ENCODE assay signal across 9 mouse cellular contexts in genomic region chr16:46498421-46498789, GRCm38 (mm10). TPM values are rescaled to one million over a fixed set of nuclear protein-coding genes. Genes with fewer than 3 reads are reported as not detected.
A peak's percentile ranks its signal among the peaks of the same experiment; 100 is the strongest.
DNase-seq lines count a peak whose midpoint lies in the region; ATAC-seq and TF ChIP-seq lines count a peak whose summit lies in the region.
"Had no signal": no experiment of that assay in that cellular context is flagged by ENCODE, and none has a peak within 500 bp of the region (broad histone marks: within the 10 kb centered on the region; RNA-seq: fewer than 3 reads in every experiment).

Gene Nectin3 (minus strand): TSS chr16:46498525.

- H3K4me2 ChIP-seq in forebrain, embryonic 12.5 days, result peak within 1 kb of the TSS; percentile 90
- peak within 1 kb of the TSS; percentile 81 for H3K4me2 ChIP-seq in intestine, postnatal 0 days (replicated peaks; ENCODE audit: low read depth)
- H3K4me2 ChIP-seq in midbrain, embryonic 13.5 days (replicated peaks), result peak within 1 kb of the TSS; percentile 89

- no peaks in the 10 kb centered on the region for H3K27me3 ChIP-seq in forebrain, embryonic 12.5 days
- H3K27me3 ChIP-seq in intestine, postnatal 0 days (replicated peaks; ENCODE audit: control insufficient read depth, insufficient read depth, low read length), result no peaks in the 10 kb centered on the region
- H3K27me3 ChIP-seq in midbrain, embryonic 13.5 days, result no peaks in the 10 kb centered on the region

- peak; percentile 25 for DNase-seq in kidney, adult 11 months
- DNase-seq in kidney, postnatal 36 days, result no peak
- no peak for DNase-seq in ES-E14 (ENCODE audit: low read depth, low spot score)
- no peak for DNase-seq in thymus, adult 18-20 months
- no peak for DNase-seq in c-Kit-positive CD71-positive TER-119-positive erythroid progenitor cells, embryonic 14.5 days (ENCODE audit: low spot score)

- TF ChIP-seq CTCF in intestine, postnatal 0 days (IDR thresholded peaks at IDR 0.05; ENCODE audit: low read depth), result no peak

- WGBS in forebrain, embryonic 12.5 days, result 3% methylated on average over 4 of the region's 4 CpGs
- 4% methylated on average over 4 of the region's 4 CpGs for WGBS in intestine, postnatal 0 days
- 4% methylated on average over 4 of the region's 4 CpGs for WGBS in midbrain, embryonic 13.5 days

- H3K36me3 ChIP-seq in ES-E14 (ENCODE audit: control insufficient read depth, insufficient read depth, low read length, poor library complexity, severe bottlenecking), result no peaks in the 10 kb centered on the region
- H3K36me3 ChIP-seq in forebrain, embryonic 12.5 days (replicated peaks), result no peaks in the 10 kb centered on the region
- H3K36me3 ChIP-seq in intestine, postnatal 0 days (ENCODE audit: control insufficient read depth, insufficient read depth), result no peaks in the 10 kb centered on the region
- H3K36me3 ChIP-seq in midbrain, embryonic 13.5 days, result no peaks in the 10 kb centered on the region

- peak within 1 kb of the TSS; percentile 68 for H3K27ac ChIP-seq in ES-E14 (ENCODE audit: insufficient read depth, low read depth, low read length, poor library complexity, severe bottlenecking)
- H3K27ac ChIP-seq in forebrain, embryonic 12.5 days, result peak within 1 kb of the TSS; percentile 94
- peak within 1 kb of the TSS; percentile 98; the same call in 1 of the 2 replicates for H3K27ac ChIP-seq in intestine, postnatal 0 days (ENCODE audit: low read depth, low read length)
- peak within 1 kb of the TSS; percentile 94 for H3K27ac ChIP-seq in midbrain, embryonic 13.5 days

- H3K9me3 ChIP-seq in ES-E14 (ENCODE audit: control insufficient read depth, insufficient read depth, low read depth, low read length), result no peaks in the 10 kb centered on the region
- H3K9me3 ChIP-seq in forebrain, embryonic 12.5 days, result no peaks in the 10 kb centered on the region
- no peaks in the 10 kb centered on the region for H3K9me3 ChIP-seq in intestine, postnatal 0 days (ENCODE audit: control insufficient read depth)
- no peaks in the 10 kb centered on the region for H3K9me3 ChIP-seq in midbrain, embryonic 13.5 days

- in situ Hi-C loops in ES-E14 (cut with MboI; ENCODE audit: low sequenced_read_pairs in 2 of 2, unreplicated experiment in 2 of 2), result no loop called here

- peak within 1 kb of the TSS; percentile 82 to 100 for H3K4me3 ChIP-seq in ES-E14 (ENCODE audit: insufficient read depth in 1 of 2, low read depth in 1 of 2, low read length in 2 of 2, poor library complexity in 1 of 2, severe bottlenecking in 1 of 2)
- H3K4me3 ChIP-seq in forebrain, embryonic 12.5 days (replicated peaks), result peak within 1 kb of the TSS; percentile 91
- peak within 1 kb of the TSS; percentile 91 for H3K4me3 ChIP-seq in intestine, postnatal 0 days (ENCODE audit: low read depth, low read length)
- peak within 1 kb of the TSS; percentile 93 for H3K4me3 ChIP-seq in midbrain, embryonic 13.5 days (replicated peaks)

- no peak for ATAC-seq in forebrain, embryonic 12.5 days (ENCODE audit: low FRiP score)
- no peak for ATAC-seq in intestine, postnatal 0 days
- no peak for ATAC-seq in midbrain, embryonic 13.5 days

- H3K9ac ChIP-seq in ES-E14 (ENCODE audit: insufficient read depth, low read depth, low read length, poor library complexity, severe bottlenecking), result peak within 1 kb of the TSS; percentile 70
- peak within 1 kb of the TSS; percentile 95 for H3K9ac ChIP-seq in forebrain, embryonic 12.5 days
- peak within 1 kb of the TSS; percentile 96 for H3K9ac ChIP-seq in intestine, postnatal 0 days (ENCODE audit: low read depth, low read length)
- H3K9ac ChIP-seq in midbrain, embryonic 13.5 days (replicated peaks), result peak within 1 kb of the TSS; percentile 93

- H3K4me1 ChIP-seq in ES-E14 (ENCODE audit: control insufficient read depth in 2 of 2, insufficient read depth in 2 of 2, low read length in 2 of 2, poor library complexity in 1 of 2), result peaks cover 14 to 16% of the 10 kb centered on the region in 2 experiments
- peaks cover 25% of the 10 kb centered on the region for H3K4me1 ChIP-seq in forebrain, embryonic 12.5 days
- peaks cover 6% of the 10 kb centered on the region for H3K4me1 ChIP-seq in intestine, postnatal 0 days (replicated peaks; ENCODE audit: control insufficient read depth, insufficient read depth, low read length)
- peaks cover 23% of the 10 kb centered on the region for H3K4me1 ChIP-seq in midbrain, embryonic 13.5 days (replicated peaks)

TF ChIP-seq in ES-E14, 5 proteins besides CTCF, POLR2A, EP300 and RAD21:
- TF ChIP-seq ZC3H11A (IDR thresholded peaks at IDR 0.05; ENCODE audit: borderline replicate concordance, low read depth, low read length), result no peak
- no peak for TF ChIP-seq ZNF384 (IDR thresholded peaks at IDR 0.05; ENCODE audit: low read depth, low read length)
- TF ChIP-seq CHD2 (IDR thresholded peaks at IDR 0.05; ENCODE audit: low read depth, low read length), result no peak
- no peak for TF ChIP-seq MAFK (IDR thresholded peaks at IDR 0.05; ENCODE audit: insufficient read depth, low read depth, low read length)

RNA-seq across cellular contexts. Expression of gene Nectin3, which starts in this region (rescaled TPM):
- total RNA-seq in ES-E14 (2012; rRNA removed), result 52.0 and 79.7 TPM in 2 replicates
- 53.9 and 61.1 TPM in 2 replicates for polyA plus RNA-seq in forebrain, embryonic 12.5 days (2016; fragmentation: Nextera tagmentation; extraction: Ambion mirVana)
- 36.7 and 40.8 TPM in 2 replicates for polyA plus RNA-seq in intestine, postnatal 0 days (2015; fragmentation: Nextera tagmentation; extraction: Ambion mirVana)
- 20.4 and 30.5 TPM in 2 replicates for polyA plus RNA-seq in midbrain, embryonic 13.5 days (2015; fragmentation: Nextera tagmentation; extraction: Ambion mirVana)
- total RNA-seq: MEL had no signal
